Mouse (Mus musculus) regulatory T cell (primary cell): Measurements from ENCODE around the gene Armc3.

ENCODE experiments used
- in situ Hi-C: fragments of 300-600 bp; cut with MboI, MseI; formaldehyde crosslinking; loops from one replicate; pipeline ENCODE4 v1.15.1; 2025; ENCODE audit warnings: high pct_unique_total_duplicates

Gene Armc3

DNA sequence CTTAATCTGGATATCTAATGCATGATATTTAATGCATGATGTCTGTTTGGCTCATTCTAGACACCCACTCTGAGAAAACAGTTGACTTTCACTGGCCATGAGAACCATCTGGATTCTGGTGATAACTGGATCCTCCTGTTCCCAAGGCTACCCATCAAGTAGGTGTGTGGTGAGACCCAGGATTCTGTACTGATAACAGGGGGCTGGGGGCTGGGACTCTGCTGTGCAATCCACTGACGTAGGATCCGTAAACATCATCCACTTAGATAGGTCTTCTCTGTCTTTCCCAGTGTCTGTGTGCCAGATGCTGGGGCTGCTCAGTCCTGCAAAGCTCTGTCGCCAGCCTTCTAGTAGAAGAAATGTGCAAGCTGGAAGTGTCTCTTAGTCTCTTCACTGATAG lies 149.4 kb downstream of the Armc3 start:
- in situ Hi-C loops, result no loop called here

DNA sequence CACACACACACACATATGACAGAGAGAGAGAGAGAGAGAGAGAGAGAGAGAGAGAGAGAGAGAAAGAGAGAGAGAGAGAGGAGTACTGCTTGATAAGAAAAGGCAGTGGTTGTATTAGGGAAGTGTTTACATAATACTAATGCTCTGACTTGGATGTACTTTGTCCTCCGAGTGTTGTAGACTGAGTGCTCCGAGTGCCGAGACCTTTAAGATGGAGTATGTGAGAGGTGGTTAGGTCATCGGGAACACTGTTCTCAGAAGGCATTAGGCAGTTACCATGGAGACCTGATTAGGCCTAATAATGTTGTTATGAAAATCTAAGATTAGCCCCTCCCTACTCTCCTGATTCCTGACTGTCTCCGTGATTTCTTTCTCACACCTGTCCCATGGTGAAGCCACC lies 151.1 kb downstream of the Armc3 start:
- in situ Hi-C loops, result no loop called here

GRCm38 (mm10) chr2:19351615-19352253 lies 152.6 kb downstream of the Armc3 start:
- in situ Hi-C loops, result no loop called here

- in situ Hi-C loops, result no loop called here
These were observed 154.1 kb downstream of the Armc3 start for GRCm38 (mm10) chr2:19353158-19353557.
